Mouse (Mus musculus): ENCODE measurements around the gene Txnip. TPM values are rescaled to one million over a fixed set of nuclear protein-coding genes. Genes with fewer than 3 reads are reported as not detected.

Gene Txnip
- polyA plus RNA-seq, 1 experiment from 2014 or later = 52.7 TPM

GRCm38 (mm10) chr3:96553601-96554000 lies 4.2 kb upstream of the Txnip start:
- 84% methylated on average over 6 of the region's 6 CpGs for WGBS
- Histone ChIP-seq H3K36me3 (no peaks in the 10 kb centered on the region), H3K4me1 (peaks cover 27% of the 10 kb centered on the region), H3K9ac (replicated peaks) (no peak overlapping the region), H3K27me3 (peaks cover 5% of the 10 kb centered on the region; the same call in 1 of the 2 replicates), H3K9me3 (no peaks in the 10 kb centered on the region), H3K27ac (replicated peaks) (no peak overlapping the region), H3K4me2 (replicated peaks) (no peak overlapping the region), H3K4me3 (no peak overlapping the region)
- no peak for ATAC-seq (ENCODE audit: low FRiP score, low read depth)

DNA sequence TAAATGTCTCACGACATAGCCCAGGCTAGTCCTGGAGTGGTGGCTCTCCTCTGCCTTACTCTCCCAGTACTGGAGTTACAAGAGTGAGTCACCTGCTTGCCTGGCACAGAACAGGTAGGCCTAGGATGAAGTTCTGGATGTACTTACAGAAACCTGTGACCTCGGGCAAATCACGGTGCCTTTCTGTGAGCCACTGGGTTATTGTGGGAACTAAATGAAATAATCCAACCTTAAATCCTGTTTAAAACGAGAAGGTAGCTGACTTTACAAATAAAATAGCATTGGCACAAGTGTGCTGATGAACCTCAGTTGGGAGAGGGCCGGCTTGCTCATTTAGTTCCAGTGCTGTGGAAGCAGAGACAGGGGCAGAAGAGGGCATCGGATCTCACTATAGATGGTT lies 3.5 kb upstream of the Txnip start:
- Histone ChIP-seq H3K27ac (replicated peaks) (no peak overlapping the region), H3K9me3 (no peaks in the 10 kb centered on the region)
- WGBS = 83% methylated on average over 6 of the region's 6 CpGs

DNA sequence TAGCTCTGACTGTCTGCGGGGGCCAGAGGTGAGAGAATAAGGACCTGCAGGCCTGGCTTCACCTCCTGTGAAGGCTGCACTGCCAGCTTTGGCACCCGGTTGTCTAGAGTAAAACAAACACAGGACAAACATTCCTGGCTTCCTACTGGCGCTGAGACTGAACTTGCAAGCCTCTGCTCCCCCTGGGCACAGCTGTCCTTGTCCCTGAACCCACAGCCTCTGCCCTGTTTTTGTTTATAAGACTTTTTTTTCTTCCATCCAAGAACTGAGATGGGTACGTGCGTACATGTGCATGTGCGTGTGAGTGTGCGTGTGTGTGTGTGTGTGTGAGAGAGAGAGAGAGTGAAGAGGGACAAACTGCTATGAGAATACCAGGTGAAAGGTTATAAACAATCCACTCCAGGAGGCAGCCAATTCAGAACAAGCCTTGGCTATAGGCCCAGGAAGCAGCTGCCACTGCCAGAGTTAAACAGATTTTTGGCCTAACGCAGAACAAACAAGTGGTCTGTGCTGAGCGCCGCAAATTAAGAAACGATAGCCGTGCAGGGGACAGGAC lies 2.6 kb upstream of the Txnip start:
- Histone ChIP-seq H3K4me1 (peaks cover 42% of the 10 kb centered on the region), H3K4me3 (no peak overlapping the region), H3K27ac (replicated peaks) (peak overlapping the region; percentile 58), H3K4me2 (replicated peaks) (no peak overlapping the region), H3K9me3 (no peaks in the 10 kb centered on the region), H3K9ac (replicated peaks) (0 out of 2 replicates have a peak overlapping the region, but pooled peaks have one; percentile 15), H3K27me3 (peaks cover 5% of the 10 kb centered on the region; the same call in 1 of the 2 replicates), H3K36me3 (peaks cover 9% of the 10 kb centered on the region)
- 52% methylated on average over 12 of the region's 12 CpGs for WGBS
- ATAC-seq (ENCODE audit: low FRiP score, low read depth) = no peak

More for the DNA sequence above, 3.5 kb upstream of the Txnip start:
- Histone ChIP-seq H3K9ac (replicated peaks) (no peak overlapping the region), H3K27me3 (peaks cover 5% of the 10 kb centered on the region; the same call in 1 of the 2 replicates), H3K4me1 (peaks cover 34% of the 10 kb centered on the region), H3K36me3 (0 out of 2 replicates have a peak, but pooled peaks cover under 1% of the 10 kb centered on the region), H3K4me3 (no peak overlapping the region), H3K4me2 (replicated peaks) (no peak overlapping the region)
- ATAC-seq (ENCODE audit: low FRiP score, low read depth) = no peak

GRCm38 (mm10) chr3:96555999-96556614 lies 1.6 kb upstream of the Txnip start:
- H3K27me3 ChIP-seq = no peaks in the 10 kb centered on the region
- no peak overlapping the region for H3K9ac ChIP-seq (replicated peaks)
- H3K9me3 ChIP-seq = no peaks in the 10 kb centered on the region
- H3K4me1 ChIP-seq = peaks cover 52% of the 10 kb centered on the region
- no peak overlapping the region for H3K27ac ChIP-seq (replicated peaks)
- WGBS = 86% methylated on average over 15 of the region's 15 CpGs
- H3K4me2 ChIP-seq (replicated peaks) = peak overlapping the region; percentile 83; the same call in 1 of the 2 replicates
- peaks cover 19% of the 10 kb centered on the region for H3K36me3 ChIP-seq
- no peak for ATAC-seq (ENCODE audit: low FRiP score, low read depth)
- H3K4me3 ChIP-seq = no peak overlapping the region

GRCm38 (mm10) chr3:96556651-96557635 lies 814 bp upstream of the Txnip start:
- peak overlapping the region; percentile 62 for H3K27ac ChIP-seq (replicated peaks)
- 14% methylated on average over 22 of the region's 22 CpGs for WGBS
- H3K4me1 ChIP-seq = peaks cover 51% of the 10 kb centered on the region
- H3K36me3 ChIP-seq = peaks cover 23% of the 10 kb centered on the region
- no peaks in the 10 kb centered on the region for H3K27me3 ChIP-seq
- peak overlapping the region; percentile 57 for H3K9ac ChIP-seq (replicated peaks)
- H3K4me3 ChIP-seq = peak overlapping the region; percentile 75
- no peak for ATAC-seq (ENCODE audit: low FRiP score, low read depth)
- H3K9me3 ChIP-seq = no peaks in the 10 kb centered on the region
- H3K4me2 ChIP-seq (replicated peaks) = peak overlapping the region; percentile 83

DNA sequence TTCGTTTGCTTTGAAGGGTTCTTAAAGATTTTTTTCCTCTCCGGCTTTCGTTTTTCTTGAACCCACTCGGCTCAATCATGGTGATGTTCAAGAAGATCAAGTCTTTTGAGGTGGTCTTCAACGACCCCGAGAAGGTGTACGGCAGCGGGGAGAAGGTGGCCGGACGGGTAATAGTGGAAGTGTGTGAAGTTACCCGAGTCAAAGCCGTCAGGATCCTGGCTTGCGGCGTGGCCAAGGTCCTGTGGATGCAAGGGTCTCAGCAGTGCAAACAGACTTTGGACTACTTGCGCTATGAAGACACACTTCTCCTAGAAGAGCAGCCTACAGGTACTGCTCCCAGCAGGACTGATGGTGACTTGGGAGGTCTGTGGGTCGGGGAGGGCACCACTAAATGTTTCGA lies 402 bp downstream of the Txnip start:
- WGBS = 3% methylated on average over 17 of the region's 17 CpGs

DNA sequence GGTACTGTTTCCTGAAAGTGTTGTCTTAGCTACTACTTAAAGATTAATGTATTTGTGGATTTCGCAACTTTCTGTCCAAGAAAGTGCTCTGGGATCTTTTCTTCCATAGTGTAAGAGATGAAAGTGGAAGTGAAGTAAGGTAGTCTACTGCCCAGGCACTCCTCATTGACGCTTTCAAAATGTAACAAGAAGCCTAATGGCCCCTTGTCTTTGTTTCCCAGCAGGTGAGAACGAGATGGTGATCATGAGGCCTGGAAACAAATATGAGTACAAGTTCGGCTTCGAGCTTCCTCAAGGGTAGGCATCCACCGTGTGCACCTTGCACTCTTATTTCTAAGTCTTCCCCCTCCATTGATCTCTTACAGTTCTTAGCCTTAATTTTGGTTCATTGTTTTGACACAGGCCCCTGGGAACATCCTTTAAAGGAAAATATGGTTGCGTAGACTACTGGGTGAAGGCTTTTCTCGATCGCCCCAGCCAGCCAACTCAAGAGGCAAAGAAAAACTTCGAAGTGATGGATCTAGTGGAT lies 975 bp downstream of the Txnip start:
- Histone ChIP-seq H3K36me3 (peaks cover 23% of the 10 kb centered on the region), H3K4me2 (replicated peaks) (peak overlapping the region; percentile 83), H3K27ac (replicated peaks) (no peak overlapping the region), H3K4me3 (peak overlapping the region; percentile 75), H3K9me3 (no peaks in the 10 kb centered on the region), H3K9ac (replicated peaks) (peak overlapping the region; percentile 80), H3K4me1 (peaks cover 51% of the 10 kb centered on the region), H3K27me3 (no peaks in the 10 kb centered on the region)
- WGBS = 49% methylated on average over 10 of the region's 10 CpGs
- no peak for ATAC-seq (ENCODE audit: low FRiP score, low read depth)

More for the DNA sequence above, 402 bp downstream of the Txnip start:
- H3K4me3 ChIP-seq = peak overlapping the region; percentile 75
- H3K4me2 ChIP-seq (replicated peaks) = peak overlapping the region; percentile 83
- no peak for ATAC-seq (ENCODE audit: low FRiP score, low read depth)
- H3K27me3 ChIP-seq = no peaks in the 10 kb centered on the region
- H3K9ac ChIP-seq (replicated peaks) = peak overlapping the region; percentile 80
- H3K36me3 ChIP-seq = peaks cover 23% of the 10 kb centered on the region
- H3K9me3 ChIP-seq = no peaks in the 10 kb centered on the region
- peak overlapping the region; percentile 49 for H3K27ac ChIP-seq (replicated peaks)
- peaks cover 51% of the 10 kb centered on the region for H3K4me1 ChIP-seq

- Histone ChIP-seq H3K4me2 (replicated peaks) (peak overlapping the region; percentile 83), H3K4me1 (peaks cover 51% of the 10 kb centered on the region), H3K9me3 (no peaks in the 10 kb centered on the region), H3K9ac (replicated peaks) (peak overlapping the region; percentile 80; the same call in 1 of the 2 replicates), H3K27me3 (no peaks in the 10 kb centered on the region), H3K4me3 (peak overlapping the region; percentile 75), H3K36me3 (peaks cover 23% of the 10 kb centered on the region), H3K27ac (replicated peaks) (no peak overlapping the region)
- ATAC-seq (ENCODE audit: low FRiP score, low read depth) = no peak
- 89% methylated on average over 12 of the region's 12 CpGs for WGBS
Observed at GRCm38 (mm10) chr3:96559398-96559910, 1.7 kb downstream of the Txnip start.

DNA sequence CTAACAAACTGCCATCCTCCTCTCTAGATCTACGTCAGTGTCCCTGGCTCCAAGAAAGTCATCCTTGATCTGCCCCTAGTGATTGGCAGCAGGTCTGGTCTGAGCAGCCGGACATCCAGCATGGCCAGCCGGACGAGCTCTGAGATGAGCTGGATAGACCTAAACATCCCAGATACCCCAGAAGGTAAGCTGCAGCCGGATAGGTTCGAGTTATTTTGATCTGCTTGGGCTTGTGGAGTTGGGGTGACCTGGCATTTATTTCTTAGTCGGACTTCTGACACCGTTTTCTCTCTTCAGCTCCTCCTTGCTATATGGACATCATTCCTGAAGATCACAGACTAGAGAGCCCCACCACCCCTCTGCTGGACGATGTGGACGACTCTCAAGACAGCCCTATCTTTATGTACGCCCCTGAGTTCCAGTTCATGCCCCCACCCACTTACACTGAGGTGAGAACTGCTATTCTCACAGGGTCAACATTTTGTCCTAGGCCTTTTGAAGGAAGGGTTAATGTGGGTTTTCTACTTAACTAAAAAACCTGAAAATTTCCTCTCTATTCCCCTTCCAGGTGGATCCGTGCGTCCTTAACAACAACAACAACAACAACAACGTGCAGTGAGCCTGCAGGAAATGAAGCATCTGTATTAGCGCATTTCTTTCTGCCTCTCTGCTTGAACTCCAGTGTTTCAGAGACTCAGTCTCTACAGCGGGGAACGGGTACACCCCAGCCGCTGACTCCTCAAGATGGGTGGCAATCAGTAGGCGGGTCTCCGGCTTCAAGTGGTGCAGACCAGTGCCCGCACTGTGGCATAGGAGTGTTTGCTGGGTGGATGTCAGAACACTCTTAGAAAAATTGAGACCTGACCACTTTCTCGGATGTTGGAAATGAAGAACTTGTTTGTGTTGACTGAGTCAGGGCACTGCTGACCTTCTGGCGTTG lies 2.4 kb downstream of the Txnip start:
- Histone ChIP-seq H3K9ac (replicated peaks) (peak overlapping the region; percentile 80; the same call in 1 of the 2 replicates), H3K9me3 (no peaks in the 10 kb centered on the region), H3K4me3 (peak overlapping the region; percentile 75), H3K4me2 (replicated peaks) (peak overlapping the region; percentile 83), H3K4me1 (peaks cover 47% of the 10 kb centered on the region), H3K27ac (replicated peaks) (no peak overlapping the region), H3K36me3 (peaks cover 23% of the 10 kb centered on the region), H3K27me3 (no peaks in the 10 kb centered on the region)
- ATAC-seq (ENCODE audit: low FRiP score, low read depth) = no peak
- 93% methylated on average over 23 of the region's 23 CpGs for WGBS

DNA sequence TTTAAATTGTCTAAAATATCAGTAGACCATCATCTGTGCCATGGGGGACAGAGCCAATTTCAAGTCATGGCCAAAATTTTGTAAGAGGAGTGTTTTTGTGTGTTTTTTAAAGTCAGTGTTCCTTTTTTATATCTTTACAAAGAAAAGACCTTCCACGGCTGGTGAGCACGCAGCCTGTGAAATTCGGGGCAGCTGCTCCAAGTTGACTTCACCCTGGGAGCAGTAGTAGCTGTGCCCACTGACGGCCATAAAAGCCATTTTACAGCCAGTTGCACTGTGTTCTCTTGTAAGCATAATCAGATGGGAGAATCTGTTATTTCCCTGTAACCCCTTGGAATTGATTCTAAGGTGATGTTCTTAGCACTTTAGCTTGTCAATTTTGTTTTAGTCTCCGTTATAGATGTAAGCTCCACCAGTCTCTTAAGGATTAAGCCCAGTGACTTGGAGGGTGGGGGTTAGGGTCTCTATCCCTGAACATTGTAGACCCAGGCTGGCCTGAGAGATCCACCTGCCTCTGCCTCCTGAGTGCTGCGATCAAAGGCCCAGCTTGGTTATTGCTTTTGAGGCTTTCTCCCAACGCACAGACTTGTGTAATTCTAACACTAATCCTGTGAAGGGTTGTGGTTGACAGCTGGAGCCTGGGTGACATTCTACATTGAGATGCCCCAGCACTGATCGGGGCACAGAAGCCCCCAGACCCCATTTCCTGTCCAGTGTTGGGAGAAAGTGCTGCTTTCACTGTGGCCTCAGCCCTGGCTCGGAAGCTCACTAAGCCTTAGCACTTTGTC lies 3.3 kb downstream of the Txnip start:
- Histone ChIP-seq H3K4me1 (peaks cover 42% of the 10 kb centered on the region), H3K9ac (replicated peaks) (no peak overlapping the region), H3K27me3 (no peaks in the 10 kb centered on the region), H3K36me3 (peaks cover 23% of the 10 kb centered on the region), H3K4me2 (replicated peaks) (peak overlapping the region; percentile 83), H3K4me3 (peak overlapping the region; percentile 10), H3K27ac (replicated peaks) (no peak overlapping the region), H3K9me3 (no peaks in the 10 kb centered on the region)
- ATAC-seq (ENCODE audit: low FRiP score, low read depth) = no peak
- WGBS = 92% methylated on average over 9 of the region's 9 CpGs
